Mouse (Mus musculus): ENCODE measurements around the gene Mcrip1. TPM values are rescaled to one million over a fixed set of nuclear protein-coding genes. Genes with fewer than 3 reads are reported as not detected.

Gene Mcrip1
- polyA plus RNA-seq, 1 experiment from 2014 or later: 313 TPM

DNA sequence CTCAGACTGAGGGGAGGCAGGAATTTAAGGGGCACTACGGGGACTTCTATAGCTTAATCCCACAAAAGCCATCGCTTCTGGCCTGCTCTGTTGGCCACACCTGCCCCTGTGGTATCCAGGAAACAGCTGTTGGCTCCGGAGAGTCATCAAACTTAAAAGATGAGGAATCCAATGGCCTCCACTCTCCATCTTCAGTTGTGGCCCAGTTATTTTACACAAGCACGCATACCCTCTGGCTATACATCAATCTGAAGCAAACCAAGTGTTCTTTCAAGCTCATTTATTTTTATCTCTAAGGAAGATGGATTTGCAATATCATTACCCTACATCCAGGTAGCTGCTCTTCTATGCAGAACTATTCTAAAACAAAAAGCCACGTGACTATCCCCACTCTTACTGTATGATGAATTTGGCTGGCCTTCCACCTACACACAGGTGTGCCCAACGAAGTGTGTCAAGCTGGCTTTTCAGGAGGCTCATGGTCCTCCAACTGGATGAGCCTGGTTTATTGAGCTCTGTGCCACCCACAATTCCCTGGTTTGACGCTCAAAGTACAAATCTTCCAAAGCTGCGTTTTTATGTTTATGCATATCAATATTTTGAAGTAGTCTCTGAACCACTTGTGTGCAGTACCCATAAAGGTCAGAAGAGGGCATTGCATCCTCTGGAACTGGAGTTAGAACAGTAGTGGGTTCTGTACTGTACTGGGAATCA is 32.9 kb upstream of the Mcrip1 start:
- ATAC-seq: no peak
- Histone ChIP-seq H3K36me3 (ENCODE audit: control insufficient read depth, insufficient read depth, low read length) (peaks cover 55% of the 10 kb centered on the region), H3K27ac (ENCODE audit: low read depth, low read length) (peak overlapping the region; percentile 95), H3K4me1 (ENCODE audit: control insufficient read depth, insufficient read depth, low read length) (peaks cover 10% of the 10 kb centered on the region), H3K4me2 (ENCODE audit: low read length) (peak overlapping the region; percentile 85), H3K9me3 (replicated peaks; ENCODE audit: control insufficient read depth, low read length) (no peaks in the 10 kb centered on the region), H3K9ac (ENCODE audit: low read length) (peak overlapping the region; percentile 95), H3K4me3 (ENCODE audit: low read depth, low read length) (peak overlapping the region; percentile 89), H3K27me3 (replicated peaks; ENCODE audit: control insufficient read depth, insufficient read depth, low read length) (no peaks in the 10 kb centered on the region)
- WGBS: 75% methylated on average over 8 of the region's 8 CpGs
- DNase-seq (ENCODE audit: low spot score): peak; percentile 24

DNA sequence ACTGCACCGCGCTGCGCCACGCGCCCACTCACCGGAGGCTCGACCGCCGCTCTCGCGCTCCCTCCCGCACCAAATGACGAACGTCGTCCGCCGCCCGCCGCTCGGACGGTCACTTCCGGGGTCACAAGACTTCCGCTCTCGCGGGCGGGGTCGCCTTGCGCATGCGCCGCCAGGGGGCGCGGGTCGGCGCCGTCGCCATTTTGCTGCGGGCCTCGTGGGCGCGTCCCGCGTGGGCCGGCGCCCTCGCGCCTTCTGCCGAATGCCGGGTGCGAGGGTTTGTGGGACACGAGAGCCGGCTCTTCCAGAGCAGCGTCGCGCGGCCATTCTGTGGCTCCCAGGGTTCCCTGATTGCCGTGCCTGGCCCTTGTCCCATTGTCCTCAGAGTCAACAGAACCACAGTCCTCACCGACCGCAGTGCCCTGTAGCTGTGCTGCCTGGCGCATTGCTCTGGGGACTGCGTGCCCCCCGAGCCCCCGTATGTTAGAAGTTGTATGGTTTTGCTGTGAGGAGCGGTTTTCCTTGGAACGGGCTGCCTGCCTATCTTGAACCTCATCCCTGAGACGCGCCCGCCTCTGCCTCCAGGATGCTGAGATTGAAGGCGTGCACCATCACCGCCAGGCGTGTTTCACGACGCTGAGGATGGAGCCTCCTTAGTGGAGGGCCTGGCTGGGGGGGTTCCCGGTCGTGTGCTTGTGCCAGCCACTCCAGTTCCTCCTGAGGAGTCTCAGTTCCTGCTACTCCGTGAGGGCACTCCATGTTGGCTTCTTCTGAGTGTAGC is 32.2 kb upstream of the Mcrip1 start, which contains the start of gene Arhgdia:
Gene Arhgdia, minus strand, starts transcription at position 135 of the 778 bp plus-strand sequence.
- Histone ChIP-seq H3K4me1 (ENCODE audit: control insufficient read depth, insufficient read depth, low read length) (peaks cover 10% of the 10 kb centered on the region), H3K4me2 (ENCODE audit: low read length) (peak within 1 kb of the TSS; percentile 85), H3K27me3 (replicated peaks; ENCODE audit: control insufficient read depth, insufficient read depth, low read length) (no peaks in the 10 kb centered on the region), H3K36me3 (ENCODE audit: control insufficient read depth, insufficient read depth, low read length) (peaks cover 51% of the 10 kb centered on the region), H3K4me3 (ENCODE audit: low read depth, low read length) (peak within 1 kb of the TSS; percentile 89), H3K27ac (ENCODE audit: low read depth, low read length) (peak within 1 kb of the TSS; percentile 95), H3K9ac (ENCODE audit: low read length) (peak within 1 kb of the TSS; percentile 95), H3K9me3 (replicated peaks; ENCODE audit: control insufficient read depth, low read length) (no peaks in the 10 kb centered on the region)
- 6% methylated on average over 62 of the region's 75 CpGs for WGBS
- ATAC-seq: peak; percentile 65
- DNase-seq (ENCODE audit: low spot score): peak; percentile 90

GRCm38 (mm10) chr11:120580871-120581331 is 31.4 kb upstream of the Mcrip1 start:
- ATAC-seq (peak; percentile 50), DNase-seq (ENCODE audit: low spot score) (peak; percentile 34)
- under 1% methylated on average over 44 of the region's 44 CpGs for WGBS
- Histone ChIP-seq H3K27me3 (replicated peaks; ENCODE audit: control insufficient read depth, insufficient read depth, low read length) (no peaks in the 10 kb centered on the region), H3K36me3 (ENCODE audit: control insufficient read depth, insufficient read depth, low read length) (peaks cover 43% of the 10 kb centered on the region), H3K4me2 (ENCODE audit: low read length) (peak overlapping the region; percentile 85), H3K9ac (ENCODE audit: low read length) (peak overlapping the region; percentile 95), H3K4me3 (ENCODE audit: low read depth, low read length) (peak overlapping the region; percentile 89), H3K4me1 (ENCODE audit: control insufficient read depth, insufficient read depth, low read length) (peaks cover 10% of the 10 kb centered on the region), H3K27ac (ENCODE audit: low read depth, low read length) (peak overlapping the region; percentile 95), H3K9me3 (replicated peaks; ENCODE audit: control insufficient read depth, low read length) (no peaks in the 10 kb centered on the region)

DNA sequence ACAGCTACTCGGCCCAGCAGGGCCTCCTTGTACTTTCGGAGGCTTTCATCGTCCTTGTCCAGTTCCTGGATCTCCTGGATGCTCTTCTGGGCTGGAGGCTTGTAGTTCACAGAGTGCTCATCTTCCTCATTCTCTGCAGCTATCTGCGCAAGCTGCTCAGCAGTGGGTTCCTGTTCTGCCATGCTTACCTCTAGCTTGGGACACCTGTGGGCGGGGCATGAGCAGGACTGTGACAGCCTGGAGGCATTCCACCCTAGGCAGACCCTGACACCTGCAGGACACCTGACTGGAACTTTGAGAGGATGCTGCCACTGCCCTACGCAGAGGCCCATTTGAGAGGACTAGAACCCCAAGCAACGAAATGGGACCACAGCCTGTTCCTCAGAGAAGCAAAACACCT is 30.7 kb upstream of the Mcrip1 start:
- peak overlapping the region; percentile 89 for H3K4me3 ChIP-seq (ENCODE audit: low read depth, low read length)

GRCm38 (mm10) chr11:120579316-120580107 is 30.0 kb upstream of the Mcrip1 start:
- no peak for ATAC-seq
- Histone ChIP-seq H3K27ac (ENCODE audit: low read depth, low read length) (peak overlapping the region; percentile 95; the same call in 1 of the 2 replicates), H3K4me3 (ENCODE audit: low read depth, low read length) (peak overlapping the region; percentile 89), H3K27me3 (replicated peaks; ENCODE audit: control insufficient read depth, insufficient read depth, low read length) (no peaks in the 10 kb centered on the region), H3K9me3 (replicated peaks; ENCODE audit: control insufficient read depth, low read length) (no peaks in the 10 kb centered on the region), H3K4me1 (ENCODE audit: control insufficient read depth, insufficient read depth, low read length) (peaks cover 10% of the 10 kb centered on the region), H3K4me2 (ENCODE audit: low read length) (peak overlapping the region; percentile 85), H3K36me3 (ENCODE audit: control insufficient read depth, insufficient read depth, low read length) (peaks cover 34% of the 10 kb centered on the region), H3K9ac (ENCODE audit: low read length) (peak overlapping the region; percentile 95)
- WGBS: 64% methylated on average over 15 of the region's 15 CpGs
- peak; percentile 81 for DNase-seq (ENCODE audit: low spot score)

More for the DNA sequence above, 30.7 kb upstream of the Mcrip1 start:
- Histone ChIP-seq H3K4me2 (ENCODE audit: low read length) (peak overlapping the region; percentile 85), H3K4me1 (ENCODE audit: control insufficient read depth, insufficient read depth, low read length) (peaks cover 10% of the 10 kb centered on the region), H3K27me3 (replicated peaks; ENCODE audit: control insufficient read depth, insufficient read depth, low read length) (no peaks in the 10 kb centered on the region), H3K9me3 (replicated peaks; ENCODE audit: control insufficient read depth, low read length) (no peaks in the 10 kb centered on the region), H3K9ac (ENCODE audit: low read length) (peak overlapping the region; percentile 95), H3K27ac (ENCODE audit: low read depth, low read length) (peak overlapping the region; percentile 95; the same call in 1 of the 2 replicates), H3K36me3 (ENCODE audit: control insufficient read depth, insufficient read depth, low read length) (peaks cover 36% of the 10 kb centered on the region)
- 62% methylated on average over 7 of the region's 7 CpGs for WGBS
- DNase-seq (ENCODE audit: low spot score) (no peak), ATAC-seq (no peak)

GRCm38 (mm10) chr11:120578694-120579243 is 29.2 kb upstream of the Mcrip1 start:
- DNase-seq (ENCODE audit: low spot score) (no peak), ATAC-seq (no peak)
- peaks cover 31% of the 10 kb centered on the region for H3K36me3 ChIP-seq (ENCODE audit: control insufficient read depth, insufficient read depth, low read length)
- H3K9me3 ChIP-seq (replicated peaks; ENCODE audit: control insufficient read depth, low read length): no peaks in the 10 kb centered on the region
- H3K9ac ChIP-seq (ENCODE audit: low read length): no peak overlapping the region; the same call in 1 of the 2 replicates
- no peak overlapping the region for H3K4me2 ChIP-seq (ENCODE audit: low read length)
- H3K27me3 ChIP-seq (replicated peaks; ENCODE audit: control insufficient read depth, insufficient read depth, low read length): no peaks in the 10 kb centered on the region
- no peak overlapping the region for H3K27ac ChIP-seq (ENCODE audit: low read depth, low read length)
- H3K4me1 ChIP-seq (ENCODE audit: control insufficient read depth, insufficient read depth, low read length): peaks cover 10% of the 10 kb centered on the region
- 90% methylated on average over 11 of the region's 11 CpGs for WGBS
- no peak overlapping the region; the same call in 1 of the 2 replicates for H3K4me3 ChIP-seq (ENCODE audit: low read depth, low read length)

- peaks cover 30% of the 10 kb centered on the region for H3K36me3 ChIP-seq (ENCODE audit: control insufficient read depth, insufficient read depth, low read length)
- peaks cover 10% of the 10 kb centered on the region for H3K4me1 ChIP-seq (ENCODE audit: control insufficient read depth, insufficient read depth, low read length)
- DNase-seq (ENCODE audit: low spot score): no peak
- H3K9ac ChIP-seq (ENCODE audit: low read length): no peak overlapping the region
- H3K4me3 ChIP-seq (ENCODE audit: low read depth, low read length): no peak overlapping the region
- no peak overlapping the region for H3K4me2 ChIP-seq (ENCODE audit: low read length)
- no peak for ATAC-seq
- no peaks in the 10 kb centered on the region for H3K9me3 ChIP-seq (replicated peaks; ENCODE audit: control insufficient read depth, low read length)
- no peak overlapping the region for H3K27ac ChIP-seq (ENCODE audit: low read depth, low read length)
- 90% methylated on average over 10 of the region's 10 CpGs for WGBS
- no peaks in the 10 kb centered on the region for H3K27me3 ChIP-seq (replicated peaks; ENCODE audit: control insufficient read depth, insufficient read depth, low read length)
Observed at GRCm38 (mm10) chr11:120578024-120578693, 28.6 kb upstream of the Mcrip1 start.

Data from forebrain, embryonic 14.5 days (tissue).